Comparison of ENCODE assay signal across 7 mouse cellular contexts in genomic region chr1:134561770-134562143, GRCm38 (mm10). TPM values are rescaled to one million over a fixed set of nuclear protein-coding genes. Genes with fewer than 3 reads are reported as not detected.
DNase-seq lines count a peak whose midpoint lies in the region; ATAC-seq and TF ChIP-seq lines count a peak whose summit lies in the region.

No protein-coding gene starts in this region.

- H3K4me3 ChIP-seq in lung, postnatal 0 days (ENCODE audit: low read depth, low read length), result peak overlapping the region; percentile 97
- H3K4me3 ChIP-seq in forebrain, embryonic 11.5 days (ENCODE audit: low read depth, low read length), result peak overlapping the region; percentile 100
- H3K4me3 ChIP-seq in limb, embryonic 12.5 days (replicated peaks), result peak overlapping the region; percentile 100
- peak overlapping the region; percentile 100 for H3K4me3 ChIP-seq in stomach, embryonic 14.5 days (ENCODE audit: low read depth, low read length)

- peaks cover 12% of the 10 kb centered on the region; the same call in 1 of the 2 replicates for H3K4me1 ChIP-seq in lung, postnatal 0 days (ENCODE audit: insufficient read depth, low read depth, low read length)
- peaks cover 2% of the 10 kb centered on the region; the same call in 1 of the 2 replicates for H3K4me1 ChIP-seq in forebrain, embryonic 11.5 days (replicated peaks; ENCODE audit: control insufficient read depth, insufficient read depth, low read length)
- peaks cover 39% of the 10 kb centered on the region for H3K4me1 ChIP-seq in limb, embryonic 12.5 days (replicated peaks)
- 0 out of 2 replicates have a peak, but pooled peaks cover 17% of the 10 kb centered on the region for H3K4me1 ChIP-seq in stomach, embryonic 14.5 days (ENCODE audit: control insufficient read depth, insufficient read depth, low read length)

- ATAC-seq in lung, postnatal 0 days, result no peak
- no peak for ATAC-seq in forebrain, embryonic 11.5 days (replicated peaks; ENCODE audit: low FRiP score)
- no peak for ATAC-seq in limb, embryonic 12.5 days (ENCODE audit: insufficient number of reproducible peaks, insufficient read depth, low FRiP score, low TSS enrichment, low read depth)
- ATAC-seq in stomach, embryonic 14.5 days (ENCODE audit: insufficient number of reproducible peaks, insufficient read depth, low FRiP score, low read depth), result no peak

- H3K27ac ChIP-seq in lung, postnatal 0 days (ENCODE audit: low read length), result 0 out of 2 replicates have a peak overlapping the region, but pooled peaks have one; percentile 20
- no peak overlapping the region for H3K27ac ChIP-seq in forebrain, embryonic 11.5 days (ENCODE audit: low read depth, low read length)
- no peak overlapping the region; the same call in 1 of the 2 replicates for H3K27ac ChIP-seq in limb, embryonic 12.5 days
- no peak overlapping the region; the same call in 1 of the 2 replicates for H3K27ac ChIP-seq in stomach, embryonic 14.5 days (ENCODE audit: low read length)

- whole genome bisulfite sequencing in lung, postnatal 0 days, result 17% methylated on average over 7 of the region's 7 CpGs
- WGBS in forebrain, embryonic 11.5 days, result 11% methylated on average over 7 of the region's 7 CpGs
- 7% methylated on average over 7 of the region's 7 CpGs for WGBS in limb, embryonic 12.5 days
- WGBS in stomach, embryonic 14.5 days, result 5% methylated on average over 7 of the region's 7 CpGs

- TF ChIP-seq CTCF in lung, postnatal 0 days (IDR thresholded peaks at IDR 0.05), result no peak

- H3K36me3 ChIP-seq in lung, postnatal 0 days (ENCODE audit: insufficient read depth, low read length), result no peaks in the 10 kb centered on the region
- no peaks in the 10 kb centered on the region for H3K36me3 ChIP-seq in forebrain, embryonic 11.5 days (ENCODE audit: control insufficient read depth, insufficient read depth, low read length)
- no peaks in the 10 kb centered on the region for H3K36me3 ChIP-seq in limb, embryonic 12.5 days
- H3K36me3 ChIP-seq in stomach, embryonic 14.5 days (ENCODE audit: control insufficient read depth, insufficient read depth, low read length), result no peaks in the 10 kb centered on the region

- no peaks in the 10 kb centered on the region for H3K27me3 ChIP-seq in lung, postnatal 0 days (replicated peaks; ENCODE audit: insufficient read depth, low read length)
- no peaks in the 10 kb centered on the region for H3K27me3 ChIP-seq in forebrain, embryonic 11.5 days (ENCODE audit: control insufficient read depth, insufficient read depth, low read length)
- H3K27me3 ChIP-seq in limb, embryonic 12.5 days, result no peaks in the 10 kb centered on the region
- no peaks in the 10 kb centered on the region for H3K27me3 ChIP-seq in stomach, embryonic 14.5 days (ENCODE audit: control insufficient read depth, insufficient read depth, low read length)

- no peak for TF ChIP-seq EP300 in lung, postnatal 0 days (IDR thresholded peaks at IDR 0.05)

- no peaks in the 10 kb centered on the region for H3K9me3 ChIP-seq in lung, postnatal 0 days (ENCODE audit: low read length)
- H3K9me3 ChIP-seq in forebrain, embryonic 11.5 days (ENCODE audit: control insufficient read depth, low read length), result no peaks in the 10 kb centered on the region
- H3K9me3 ChIP-seq in limb, embryonic 12.5 days, result no peaks in the 10 kb centered on the region
- H3K9me3 ChIP-seq in stomach, embryonic 14.5 days (ENCODE audit: control insufficient read depth, low read depth, low read length), result no peaks in the 10 kb centered on the region

- no peak for DNase-seq in lung, postnatal 0 days (ENCODE audit: low spot score)
- no peak for DNase-seq in lung, adult 18-20 months
- no peak for DNase-seq in forebrain, embryonic 11.5 days (ENCODE audit: low spot score)
- no peak for DNase-seq in urinary bladder, postnatal 10 days (ENCODE audit: low spot score)
- no peak for DNase-seq in urinary bladder, postnatal 4 days (ENCODE audit: low spot score in 2 of 2)

- peak overlapping the region; percentile 84 for H3K4me2 ChIP-seq in lung, postnatal 0 days (replicated peaks; ENCODE audit: low read depth, low read length)
- H3K4me2 ChIP-seq in forebrain, embryonic 11.5 days (ENCODE audit: low read depth, low read length, severe bottlenecking), result peak overlapping the region; percentile 68
- peak overlapping the region; percentile 63 for H3K4me2 ChIP-seq in limb, embryonic 12.5 days
- H3K4me2 ChIP-seq in stomach, embryonic 14.5 days (replicated peaks; ENCODE audit: low read depth, low read length), result peak overlapping the region; percentile 64

- peak overlapping the region; percentile 95 for H3K9ac ChIP-seq in lung, postnatal 0 days (replicated peaks; ENCODE audit: low read depth)
- H3K9ac ChIP-seq in forebrain, embryonic 11.5 days (ENCODE audit: low read length), result peak overlapping the region; percentile 99
- H3K9ac ChIP-seq in limb, embryonic 12.5 days (replicated peaks), result peak overlapping the region; percentile 100
- H3K9ac ChIP-seq in stomach, embryonic 14.5 days (replicated peaks; ENCODE audit: low read depth, low read length), result peak overlapping the region; percentile 98

RNA-seq across cellular contexts. Expression of gene Kdm5b, which starts 1.8 kb away (rescaled TPM):
- 33.3 and 37.5 TPM in 2 replicates for polyA plus RNA-seq in lung, postnatal 0 days (2015; fragmentation: Nextera tagmentation; extraction: Ambion mirVana)
- polyA plus RNA-seq in forebrain, embryonic 11.5 days (2014; fragmentation: Nextera tagmentation; extraction: Ambion mirVana), result 83.9 and 84.4 TPM in 2 replicates
- 105 and 111 TPM in 2 replicates for polyA plus RNA-seq in limb, embryonic 12.5 days (2016; fragmentation: Nextera tagmentation; extraction: Ambion mirVana)
- 80.6 and 81.3 TPM in 2 replicates for polyA plus RNA-seq in stomach, embryonic 14.5 days (2014; fragmentation: Nextera tagmentation; extraction: Ambion mirVana)

RNA-seq across cellular contexts. Expression of gene Mgat4e, which starts 12.3 kb away (rescaled TPM):
- not detected in 2 replicates for polyA plus RNA-seq in lung, postnatal 0 days (2015; fragmentation: Nextera tagmentation; extraction: Ambion mirVana)
- polyA plus RNA-seq in forebrain, embryonic 11.5 days (2014; fragmentation: Nextera tagmentation; extraction: Ambion mirVana), result not detected in 2 replicates
- polyA plus RNA-seq in limb, embryonic 12.5 days (2016; fragmentation: Nextera tagmentation; extraction: Ambion mirVana), result not detected in 2 replicates
- polyA plus RNA-seq in stomach, embryonic 14.5 days (2014; fragmentation: Nextera tagmentation; extraction: Ambion mirVana), result not detected in 2 replicates
